Mouse (Mus musculus): Measurements from ENCODE around the gene Edn2. TPM values are rescaled to one million over a fixed set of nuclear protein-coding genes. Genes with fewer than 3 reads are reported as not detected.

Edn2 gene
- polyA plus RNA-seq, 1 experiment from 2014 or later = 0.78 TPM

- Histone ChIP-seq H3K27me3 (ENCODE audit: insufficient read depth, low read length) (no peaks in the 10 kb centered on the region), H3K9ac (no peak overlapping the region), H3K9me3 (ENCODE audit: low read depth, low read length) (no peaks in the 10 kb centered on the region), H3K4me2 (no peak overlapping the region), H3K4me3 (ENCODE audit: low read depth, low read length) (no peak overlapping the region), H3K36me3 (ENCODE audit: insufficient read depth) (no peaks in the 10 kb centered on the region), H3K4me1 (ENCODE audit: insufficient read depth) (peaks cover 12% of the 10 kb centered on the region), H3K27ac (ENCODE audit: low read depth) (no peak overlapping the region)
- WGBS = 46% methylated on average over 9 of the region's 9 CpGs
- no peak for TF ChIP-seq CTCF (IDR thresholded peaks at IDR 0.05; ENCODE audit: low read depth)
- DNase-seq = no peak
- ATAC-seq (ENCODE audit: insufficient read depth) = no peak
Measured at GRCm38 (mm10) chr4:120170387-120170936, 9.5 kb downstream of the Edn2 start.

GRCm38 (mm10) chr4:120172050-120172684, 11.2 kb downstream of the Edn2 start:
- WGBS = 8% methylated on average over 7 of the region's 7 CpGs
- ATAC-seq (ENCODE audit: insufficient read depth) = peak; percentile 89
- no peak for TF ChIP-seq CTCF (IDR thresholded peaks at IDR 0.05; ENCODE audit: low read depth)
- DNase-seq = peak; percentile 81
- H3K4me2 ChIP-seq = no peak overlapping the region
- no peaks in the 10 kb centered on the region for H3K9me3 ChIP-seq (ENCODE audit: low read depth, low read length)
- H3K36me3 ChIP-seq (ENCODE audit: insufficient read depth) = no peaks in the 10 kb centered on the region
- H3K4me1 ChIP-seq (ENCODE audit: insufficient read depth) = peaks cover 12% of the 10 kb centered on the region
- no peak overlapping the region for H3K9ac ChIP-seq
- H3K27ac ChIP-seq (ENCODE audit: low read depth) = 0 out of 2 replicates have a peak overlapping the region, but pooled peaks have one; percentile 15
- no peak overlapping the region for H3K4me3 ChIP-seq (ENCODE audit: low read depth, low read length)
- H3K27me3 ChIP-seq (ENCODE audit: insufficient read depth, low read length) = no peaks in the 10 kb centered on the region

GRCm38 (mm10) chr4:120179123-120179522, 18.1 kb downstream of the Edn2 start:
- no peak for ATAC-seq (ENCODE audit: insufficient read depth)
- Histone ChIP-seq H3K36me3 (ENCODE audit: insufficient read depth) (no peaks in the 10 kb centered on the region), H3K4me2 (no peak overlapping the region), H3K9ac (no peak overlapping the region), H3K9me3 (ENCODE audit: low read depth, low read length) (no peaks in the 10 kb centered on the region), H3K27ac (ENCODE audit: low read depth) (no peak overlapping the region), H3K27me3 (ENCODE audit: insufficient read depth, low read length) (no peaks in the 10 kb centered on the region), H3K4me1 (ENCODE audit: insufficient read depth) (no peaks in the 10 kb centered on the region), H3K4me3 (ENCODE audit: low read depth, low read length) (no peak overlapping the region)
- TF ChIP-seq CTCF (IDR thresholded peaks at IDR 0.05; ENCODE audit: low read depth) = no peak
- 73% methylated on average over 4 of the region's 4 CpGs for WGBS
- no peak for DNase-seq

GRCm38 (mm10) chr4:120180535-120180934, 19.5 kb downstream of the Edn2 start:
- Histone ChIP-seq H3K9me3 (ENCODE audit: low read depth, low read length) (no peaks in the 10 kb centered on the region), H3K27ac (ENCODE audit: low read depth) (no peak overlapping the region), H3K9ac (no peak overlapping the region), H3K4me1 (ENCODE audit: insufficient read depth) (no peaks in the 10 kb centered on the region), H3K4me2 (no peak overlapping the region), H3K4me3 (ENCODE audit: low read depth, low read length) (no peak overlapping the region), H3K36me3 (ENCODE audit: insufficient read depth) (no peaks in the 10 kb centered on the region), H3K27me3 (ENCODE audit: insufficient read depth, low read length) (no peaks in the 10 kb centered on the region)
- DNase-seq = no peak
- TF ChIP-seq CTCF (IDR thresholded peaks at IDR 0.05; ENCODE audit: low read depth) = no peak
- ATAC-seq (ENCODE audit: insufficient read depth) = no peak

- Histone ChIP-seq H3K27ac (ENCODE audit: low read depth) (no peak overlapping the region), H3K4me2 (no peak overlapping the region), H3K4me3 (ENCODE audit: low read depth, low read length) (no peak overlapping the region), H3K27me3 (ENCODE audit: insufficient read depth, low read length) (no peaks in the 10 kb centered on the region), H3K4me1 (ENCODE audit: insufficient read depth) (no peaks in the 10 kb centered on the region), H3K9me3 (ENCODE audit: low read depth, low read length) (no peaks in the 10 kb centered on the region), H3K9ac (no peak overlapping the region), H3K36me3 (ENCODE audit: insufficient read depth) (no peaks in the 10 kb centered on the region)
- ATAC-seq (ENCODE audit: insufficient read depth) = no peak
- 21% methylated on average over 5 of the region's 5 CpGs for WGBS
- no peak for TF ChIP-seq CTCF (IDR thresholded peaks at IDR 0.05; ENCODE audit: low read depth)
- peak; percentile 63 for DNase-seq
Measured at GRCm38 (mm10) chr4:120184374-120184991, 23.5 kb downstream of the Edn2 start.

GRCm38 (mm10) chr4:120186441-120186840, 25.4 kb downstream of the Edn2 start:
- H3K9me3 ChIP-seq (ENCODE audit: low read depth, low read length) = no peaks in the 10 kb centered on the region
- WGBS = 87% methylated on average over 1 of the region's 1 CpGs
- no peaks in the 10 kb centered on the region for H3K27me3 ChIP-seq (ENCODE audit: insufficient read depth, low read length)
- no peak overlapping the region for H3K27ac ChIP-seq (ENCODE audit: low read depth)
- DNase-seq (no peak), ATAC-seq (ENCODE audit: insufficient read depth) (no peak)
- no peak for TF ChIP-seq CTCF (IDR thresholded peaks at IDR 0.05; ENCODE audit: low read depth)
- no peaks in the 10 kb centered on the region for H3K36me3 ChIP-seq (ENCODE audit: insufficient read depth)
- H3K4me3 ChIP-seq (ENCODE audit: low read depth, low read length) = no peak overlapping the region
- no peaks in the 10 kb centered on the region for H3K4me1 ChIP-seq (ENCODE audit: insufficient read depth)
- H3K4me2 ChIP-seq = no peak overlapping the region
- no peak overlapping the region for H3K9ac ChIP-seq

- no peaks in the 10 kb centered on the region for H3K9me3 ChIP-seq (ENCODE audit: low read depth, low read length)
- ATAC-seq (ENCODE audit: insufficient read depth) (peak; percentile 41; the same call in 1 of the 2 replicates), DNase-seq (peak; percentile 69)
- no peak overlapping the region for H3K4me3 ChIP-seq (ENCODE audit: low read depth, low read length)
- H3K4me1 ChIP-seq (ENCODE audit: insufficient read depth) = no peaks in the 10 kb centered on the region
- no peak overlapping the region for H3K4me2 ChIP-seq
- H3K27ac ChIP-seq (ENCODE audit: low read depth) = no peak overlapping the region
- H3K9ac ChIP-seq = no peak overlapping the region
- H3K27me3 ChIP-seq (ENCODE audit: insufficient read depth, low read length) = no peaks in the 10 kb centered on the region
- peak; percentile 71 for TF ChIP-seq CTCF (IDR thresholded peaks at IDR 0.05; ENCODE audit: low read depth)
- H3K36me3 ChIP-seq (ENCODE audit: insufficient read depth) = no peaks in the 10 kb centered on the region
- WGBS = 2% methylated on average over 4 of the region's 4 CpGs
Measured at GRCm38 (mm10) chr4:120186934-120187333, 25.9 kb downstream of the Edn2 start.
